Mouse (Mus musculus) urinary bladder, postnatal 36 days (tissue): ENCODE measurements around the gene Dusp8.
"Not testable (repeated sequence)": the region's sequence is repeated elsewhere in the genome, so short reads cannot be mapped to it uniquely, and the experiment has no call there.

ENCODE experiments used
- DNase-seq, 2 experiments: peaks; one replicate each; pipeline ENCODE4 v3.0.0; 2022; ENCODE audit warnings: low spot score in 2 of 2, mixed read lengths in 1 of 2

Dusp8 gene

DNA sequence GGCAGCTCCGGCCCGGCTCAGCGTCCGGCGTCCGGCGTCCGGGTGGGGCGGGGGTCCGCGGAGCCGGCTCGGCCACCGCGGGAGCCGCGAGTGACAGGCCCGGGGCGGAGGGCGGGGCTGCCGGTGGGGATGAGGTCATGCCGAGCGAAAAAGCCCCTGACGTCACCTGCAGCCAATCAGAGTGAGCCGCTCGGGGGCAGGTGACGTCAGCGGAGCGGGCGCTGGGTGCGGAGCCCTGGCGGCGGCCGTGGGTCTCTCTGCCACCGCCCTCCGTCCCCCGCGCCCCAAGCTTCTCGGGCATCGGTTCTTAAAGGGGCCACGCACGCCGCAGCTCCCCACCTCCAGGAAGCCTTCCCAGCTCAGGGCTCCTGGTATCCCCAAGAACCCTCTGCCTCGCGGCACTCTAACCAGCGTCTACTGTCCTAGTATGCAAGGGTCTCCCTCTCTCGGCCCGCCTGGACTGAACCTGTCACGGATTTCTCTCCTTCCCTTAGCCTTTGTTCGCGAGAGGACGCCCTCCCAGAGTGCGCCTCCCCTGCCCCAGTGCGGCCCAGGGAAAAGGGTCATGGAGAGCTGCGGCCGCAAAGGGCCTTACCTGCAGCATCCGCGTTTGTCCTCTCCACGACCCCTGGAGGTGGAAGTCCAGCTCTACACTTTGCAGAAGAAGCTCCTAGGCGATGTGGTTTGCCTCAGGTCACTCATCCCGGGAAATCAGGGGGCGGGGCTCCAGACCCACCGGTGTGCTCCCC lies at the start of gene Dusp8:
Gene Dusp8 (minus strand): TSS at position 661 of the 749 bp plus-strand sequence.
- peak; percentile 72 to 82 for DNase-seq

DNA sequence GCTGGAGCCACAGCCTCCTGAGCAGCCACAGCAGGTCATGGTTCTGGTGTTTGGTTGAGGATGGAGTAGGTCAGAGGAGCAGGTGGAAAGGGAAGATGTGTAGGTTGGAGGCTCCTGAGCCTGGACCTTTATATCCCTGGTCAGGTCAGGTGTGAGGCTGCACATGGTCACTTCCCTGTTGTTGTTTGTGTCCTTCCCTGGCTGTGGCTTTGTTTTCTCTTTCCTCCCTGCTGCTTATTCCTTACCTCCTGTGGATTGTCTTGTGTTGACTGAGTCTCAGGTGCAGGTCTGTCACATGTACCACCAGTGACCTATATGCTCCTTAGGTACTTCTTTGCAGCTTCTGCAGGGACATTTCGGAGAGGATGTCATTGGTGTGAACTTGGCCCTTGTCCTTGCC lies 48.9 kb upstream of the Dusp8 start, which contains the start of gene Gm45337:
Gene Gm45337 (minus strand): TSS at position 101 of the 400 bp plus-strand sequence.
- no peak for DNase-seq

DNA sequence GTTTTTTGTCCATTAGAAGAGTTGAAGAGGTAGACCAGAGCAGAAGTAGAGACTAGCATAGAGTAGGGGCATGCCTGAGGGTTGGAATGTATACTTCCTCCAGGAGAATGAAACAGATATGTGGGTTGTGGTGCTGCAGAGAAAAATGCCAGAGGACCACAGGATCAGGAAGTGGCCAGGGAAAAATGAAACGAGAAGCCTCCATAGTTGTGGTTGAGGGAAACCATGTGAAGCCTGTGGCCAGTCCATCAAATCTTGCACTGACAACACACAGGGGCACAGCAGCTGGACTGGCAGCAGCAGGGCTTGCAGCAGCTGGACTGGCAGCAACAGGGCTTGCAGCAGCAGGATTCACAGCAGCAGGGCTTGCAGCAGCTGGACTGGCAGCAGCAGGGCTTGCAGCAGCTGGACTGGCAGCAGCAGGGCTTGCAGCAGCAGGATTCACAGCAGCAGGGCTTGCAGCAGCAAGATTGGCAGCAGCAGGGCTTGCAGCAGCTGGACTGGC lies 47.9 kb upstream of the Dusp8 start:
- not testable (repeated sequence) for DNase-seq

DNA sequence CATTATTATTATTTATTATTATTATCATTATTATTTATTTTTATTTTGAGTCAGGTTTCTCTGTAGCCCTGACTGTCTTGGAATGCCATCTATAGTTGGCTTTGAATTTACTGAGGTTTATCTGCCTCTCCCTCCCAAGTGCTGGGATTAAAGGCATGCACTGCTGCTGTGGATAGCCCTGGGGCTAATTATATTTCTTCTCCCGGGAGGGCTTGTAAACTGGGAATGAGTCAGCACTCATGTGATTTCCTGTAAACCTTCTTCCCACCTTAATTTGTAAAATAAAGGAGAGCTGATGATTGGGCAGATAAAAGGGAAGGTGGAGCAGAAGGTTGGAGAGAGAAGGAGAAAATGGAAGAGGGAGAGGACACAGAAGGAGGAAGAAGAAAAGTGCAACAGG lies 45.1 kb upstream of the Dusp8 start:
- no peak for DNase-seq

DNA sequence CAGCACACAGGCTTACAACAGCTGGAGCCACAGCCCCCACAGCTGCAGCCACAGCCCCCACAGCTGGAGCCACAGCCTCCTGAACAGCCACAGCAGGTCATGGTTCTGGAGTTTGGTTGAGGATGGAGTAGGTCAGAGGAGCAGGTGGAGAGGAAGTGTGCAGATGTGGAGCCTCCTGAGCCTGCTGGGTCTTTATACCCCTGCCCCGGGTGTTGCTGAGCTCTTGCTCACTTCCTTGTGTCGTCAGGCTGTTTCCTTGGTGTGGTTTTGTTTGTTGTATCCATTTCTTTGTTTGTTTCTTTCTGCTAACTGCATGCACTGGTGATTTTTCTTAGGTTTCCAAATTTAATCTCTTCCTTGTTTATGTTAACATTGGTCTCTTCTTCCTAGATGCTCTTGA lies 40.3 kb upstream of the Dusp8 start, which contains the start of gene Gm39115:
Gene Gm39115 (minus strand): TSS at position 101 of the 400 bp plus-strand sequence.
- not testable (repeated sequence) for DNase-seq

DNA sequence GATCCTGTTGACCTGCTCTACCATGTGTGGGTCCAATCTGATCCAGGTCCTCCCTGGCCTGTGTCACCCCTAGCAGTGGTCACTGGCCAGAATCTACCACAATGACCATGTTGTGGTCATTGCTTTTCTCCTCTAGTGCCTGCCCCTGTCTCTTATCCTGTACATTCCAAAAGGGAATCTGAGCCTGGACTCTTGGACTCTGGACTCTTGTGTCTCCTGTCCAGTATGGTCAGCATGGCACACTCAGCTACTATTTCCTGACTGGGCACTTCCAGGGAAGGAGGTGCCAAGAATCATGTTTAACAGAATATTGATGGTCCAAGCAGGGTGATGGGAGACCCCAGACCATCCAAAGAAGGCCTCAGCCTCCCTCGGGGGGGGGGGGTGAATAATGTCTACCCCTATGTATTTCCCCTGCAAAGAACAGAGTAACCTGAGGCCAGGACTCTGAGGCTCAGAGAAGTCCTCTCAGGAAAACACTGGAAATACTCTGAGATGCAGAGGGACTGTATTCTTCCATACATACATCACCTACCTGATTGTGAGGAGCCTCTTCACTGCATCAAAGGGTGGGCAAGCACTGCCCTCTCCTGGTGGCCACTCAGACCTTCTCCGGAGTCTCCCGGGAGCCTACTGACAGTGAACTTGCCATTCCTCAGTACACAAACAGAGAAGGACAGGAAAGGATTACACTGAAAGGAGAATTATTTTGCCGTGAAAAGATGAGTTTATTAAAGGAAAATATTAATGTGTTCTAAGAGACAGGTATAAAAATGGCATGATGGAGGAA lies 38.8 kb upstream of the Dusp8 start:
- DNase-seq = no peak

DNA sequence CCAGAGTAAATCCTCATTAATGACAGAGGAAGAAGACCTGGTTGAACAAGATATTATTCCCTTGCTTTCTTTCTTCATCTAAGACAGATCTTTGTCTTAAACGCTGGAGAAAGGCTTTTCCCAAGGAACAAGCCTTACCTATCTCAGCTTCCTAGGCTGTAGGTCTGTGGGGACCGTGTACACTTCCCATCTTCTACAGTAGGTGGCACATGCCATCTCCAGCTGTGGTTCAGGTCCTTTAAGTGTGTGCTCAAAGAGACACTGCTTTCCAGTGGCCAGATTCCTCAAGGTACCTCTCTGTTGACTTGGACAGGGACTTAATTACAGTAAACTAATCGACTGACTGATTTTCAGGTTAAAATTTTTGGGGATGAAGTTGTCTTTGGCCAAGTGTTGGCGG lies 33.2 kb upstream of the Dusp8 start:
- no peak for DNase-seq

DNA sequence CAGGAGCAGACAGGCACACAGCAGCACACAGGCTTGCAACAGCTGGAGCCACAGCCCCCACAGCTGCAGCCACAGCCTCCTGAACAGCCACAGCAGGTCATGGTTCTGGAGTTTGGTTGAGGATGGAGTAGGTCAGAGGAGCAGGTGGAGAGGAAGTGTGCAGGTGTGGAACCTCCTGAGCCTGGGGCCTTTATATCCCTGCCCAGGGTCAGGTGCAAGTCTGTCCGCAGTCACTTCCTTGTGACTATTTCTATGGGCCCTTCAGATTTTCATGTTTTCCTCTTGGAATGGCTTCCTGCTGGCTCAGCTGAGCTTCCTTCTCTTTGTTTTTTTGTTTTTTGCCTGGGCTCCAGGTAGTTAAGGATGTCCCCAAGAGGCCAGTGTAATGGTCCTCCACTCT lies 25.0 kb upstream of the Dusp8 start, which contains the start of gene Gm45618:
Gene Gm45618 (minus strand): TSS at position 101 of the 400 bp plus-strand sequence.
- DNase-seq = not testable (repeated sequence)

DNA sequence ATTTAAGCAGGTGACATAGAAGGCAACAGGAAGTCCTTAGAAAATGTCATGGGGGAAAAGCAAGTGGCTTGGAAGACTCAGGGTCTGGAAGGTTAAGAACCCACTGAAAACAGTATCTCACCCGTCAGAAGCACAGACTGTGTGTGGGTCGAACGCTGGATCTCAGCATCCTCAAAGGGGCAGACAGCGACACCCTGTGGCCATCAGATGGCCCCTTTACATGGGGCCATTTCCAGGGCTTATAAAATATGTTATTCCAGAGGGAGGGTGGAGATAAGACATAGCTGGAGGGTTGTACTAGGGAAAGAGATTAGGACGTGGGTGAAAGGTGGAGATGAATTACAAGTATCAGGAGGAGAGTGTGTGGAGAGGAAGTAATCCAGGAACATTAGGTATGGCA lies 24.0 kb upstream of the Dusp8 start:
- no peak for DNase-seq

DNA sequence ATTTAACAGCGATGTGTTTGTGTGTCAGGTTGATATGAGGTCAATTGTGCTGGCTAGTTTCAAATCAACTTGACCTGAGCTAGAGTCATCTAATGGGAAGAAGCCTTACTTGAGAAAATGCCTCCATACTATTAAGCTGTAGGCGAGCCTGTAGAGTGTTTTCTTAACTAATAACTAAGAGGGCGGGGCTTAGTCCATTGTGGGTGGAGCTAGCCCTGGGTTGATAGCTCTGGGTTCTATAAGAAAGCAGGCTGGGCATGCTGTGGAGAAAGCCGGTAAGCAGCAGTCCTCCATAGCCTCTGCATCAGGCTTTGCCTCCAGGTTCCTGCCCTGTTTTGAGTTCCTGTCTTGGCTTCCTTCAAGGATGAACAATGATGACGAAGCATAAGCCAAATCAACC lies 9.1 kb upstream of the Dusp8 start:
- no peak for DNase-seq

DNA sequence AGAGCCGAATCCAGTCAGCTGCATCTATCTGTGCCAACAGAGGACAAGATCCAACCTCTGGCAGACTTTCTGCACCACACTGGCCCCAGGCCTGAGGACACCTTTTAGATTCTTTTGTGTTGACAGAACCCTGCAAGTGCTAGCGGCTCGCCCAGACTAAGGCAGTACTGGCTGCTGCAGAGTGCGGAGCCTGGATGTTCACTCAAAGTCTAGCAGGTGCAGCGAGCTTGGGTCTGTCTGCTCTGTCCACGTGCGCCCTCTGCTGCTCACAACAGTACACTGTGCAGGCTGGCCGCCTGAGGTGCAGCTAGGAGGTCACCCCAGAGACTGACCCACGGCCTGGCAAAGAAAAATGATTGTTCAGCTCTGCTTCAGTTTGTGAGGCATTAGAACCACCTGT lies 2.1 kb upstream of the Dusp8 start:
- DNase-seq = peak; percentile 63 to 82

DNA sequence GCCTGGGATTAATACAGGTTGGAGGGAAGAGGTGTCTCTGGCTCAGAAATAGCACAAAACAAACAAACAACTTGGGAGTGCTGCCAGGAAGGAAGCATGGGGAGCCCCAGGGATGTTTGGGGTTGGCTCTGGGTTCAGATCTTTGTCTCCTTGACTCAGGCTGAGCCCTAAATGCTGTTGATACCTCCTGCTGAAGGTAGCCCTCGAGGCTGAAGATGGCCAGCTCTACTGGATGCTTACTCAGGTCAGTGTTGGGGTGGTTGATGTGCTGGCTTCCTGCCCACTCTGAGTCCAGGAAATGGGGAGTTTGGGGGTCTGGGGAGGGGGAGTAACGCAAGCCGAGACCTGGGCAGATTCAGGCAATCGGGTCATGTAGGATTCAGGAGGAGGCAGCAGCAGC lies 1.1 kb upstream of the Dusp8 start:
- DNase-seq = no peak

DNA sequence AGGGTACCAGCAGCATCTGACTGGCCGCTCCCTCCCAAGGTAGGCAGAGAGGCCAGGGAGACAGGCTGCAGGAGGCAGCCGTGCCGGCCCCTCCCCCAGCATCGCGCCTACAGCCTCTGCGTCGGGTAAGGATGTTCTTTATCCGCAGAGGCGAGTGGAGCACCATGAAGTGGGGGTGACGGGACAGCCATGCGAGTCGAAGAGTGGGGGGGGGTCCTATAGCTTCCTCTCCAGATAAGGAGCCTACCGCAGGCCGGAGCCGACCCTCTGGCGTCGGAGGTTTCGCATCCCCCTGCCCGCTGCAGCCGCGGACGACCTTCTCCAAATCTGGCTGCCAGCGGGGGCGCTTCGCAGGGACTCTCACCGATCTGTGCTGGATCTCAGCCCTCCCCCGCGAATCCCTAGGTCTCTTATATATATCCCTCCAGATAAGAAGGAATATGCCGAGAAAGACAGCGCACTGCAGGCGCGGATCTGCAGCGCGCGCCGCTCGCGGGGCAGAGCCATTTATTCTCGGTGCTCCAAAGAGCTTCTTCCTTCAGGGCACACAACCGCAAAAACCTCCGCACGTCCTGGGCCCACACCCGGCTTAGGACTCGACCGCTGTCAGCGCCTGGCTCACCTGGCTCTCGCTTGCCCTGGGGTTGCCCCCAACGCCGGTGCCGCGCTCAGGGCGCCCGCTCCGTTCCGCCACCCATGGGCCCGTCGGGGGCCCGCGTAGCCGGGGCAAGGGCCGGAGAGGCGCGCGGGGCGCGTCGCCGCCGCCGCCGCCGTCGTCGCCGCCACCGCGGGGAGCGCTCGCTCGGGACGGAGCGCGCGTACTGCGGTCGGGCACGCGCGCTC lies 1.1 kb downstream of the Dusp8 start:
- no peak for DNase-seq

DNA sequence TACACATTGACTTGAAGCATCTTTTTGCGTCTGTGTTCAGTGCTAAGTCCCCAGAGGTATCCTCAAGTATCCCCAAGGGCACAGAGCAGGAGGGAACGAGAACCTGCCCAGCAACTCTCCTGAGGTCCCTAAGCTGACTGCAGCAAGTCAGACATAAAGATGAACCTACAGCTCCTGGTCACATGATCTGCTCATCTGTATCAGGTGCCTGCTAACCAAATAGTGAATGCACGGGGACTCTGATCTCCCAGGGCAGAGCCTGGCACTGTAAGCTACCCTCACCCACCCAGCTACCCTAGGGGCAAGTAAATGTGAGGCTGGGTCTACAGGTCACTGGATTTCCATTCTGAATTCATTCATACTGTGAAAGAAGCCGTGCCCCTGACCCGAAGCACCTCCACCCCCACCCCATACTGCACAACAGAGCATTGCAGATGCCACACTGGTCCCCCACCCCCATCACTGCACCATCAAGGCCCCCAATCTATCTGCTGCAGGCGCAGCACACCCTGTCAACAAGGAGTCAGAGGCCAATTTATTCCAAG lies 1.9 kb downstream of the Dusp8 start:
- DNase-seq = no peak

DNA sequence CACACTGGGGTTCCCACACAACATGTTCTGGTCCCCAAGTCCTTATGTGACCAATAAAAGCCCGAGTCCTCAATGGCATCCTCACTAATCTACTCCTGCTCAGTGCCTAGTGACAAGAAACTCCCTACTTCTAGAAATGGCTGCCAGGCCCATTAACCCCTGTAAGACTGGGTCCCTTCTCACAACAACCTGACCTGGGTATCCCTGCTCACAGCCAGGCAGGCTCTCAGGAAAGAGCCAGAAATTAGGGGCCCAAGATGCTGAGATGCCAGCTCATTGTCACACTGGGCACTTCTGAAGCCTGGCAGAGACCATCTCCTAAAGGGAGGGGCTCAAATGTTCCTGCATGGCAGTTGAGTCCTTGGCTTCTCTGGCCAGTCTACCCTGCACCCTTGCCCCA lies 2.7 kb downstream of the Dusp8 start:
- no peak for DNase-seq

DNA sequence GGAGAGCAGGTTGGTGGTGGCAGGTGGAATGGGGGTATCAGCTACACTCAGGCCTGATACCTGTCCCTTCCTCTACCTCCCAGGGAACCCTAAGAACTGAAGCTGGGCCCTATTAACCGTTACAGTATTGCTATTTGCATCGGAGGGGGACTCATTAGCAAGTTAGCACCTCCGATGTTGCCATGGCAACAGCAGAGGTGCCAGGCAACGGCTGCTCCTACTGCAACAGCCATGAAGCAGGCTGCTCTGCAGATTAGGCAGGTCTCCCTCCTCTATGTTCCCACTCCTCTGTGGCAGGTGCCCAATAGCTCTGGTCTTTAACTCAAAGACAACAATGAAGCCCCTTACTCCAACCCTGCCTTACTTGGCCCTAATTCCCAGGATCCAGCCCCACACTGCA lies 3.8 kb downstream of the Dusp8 start:
- DNase-seq = no peak

DNA sequence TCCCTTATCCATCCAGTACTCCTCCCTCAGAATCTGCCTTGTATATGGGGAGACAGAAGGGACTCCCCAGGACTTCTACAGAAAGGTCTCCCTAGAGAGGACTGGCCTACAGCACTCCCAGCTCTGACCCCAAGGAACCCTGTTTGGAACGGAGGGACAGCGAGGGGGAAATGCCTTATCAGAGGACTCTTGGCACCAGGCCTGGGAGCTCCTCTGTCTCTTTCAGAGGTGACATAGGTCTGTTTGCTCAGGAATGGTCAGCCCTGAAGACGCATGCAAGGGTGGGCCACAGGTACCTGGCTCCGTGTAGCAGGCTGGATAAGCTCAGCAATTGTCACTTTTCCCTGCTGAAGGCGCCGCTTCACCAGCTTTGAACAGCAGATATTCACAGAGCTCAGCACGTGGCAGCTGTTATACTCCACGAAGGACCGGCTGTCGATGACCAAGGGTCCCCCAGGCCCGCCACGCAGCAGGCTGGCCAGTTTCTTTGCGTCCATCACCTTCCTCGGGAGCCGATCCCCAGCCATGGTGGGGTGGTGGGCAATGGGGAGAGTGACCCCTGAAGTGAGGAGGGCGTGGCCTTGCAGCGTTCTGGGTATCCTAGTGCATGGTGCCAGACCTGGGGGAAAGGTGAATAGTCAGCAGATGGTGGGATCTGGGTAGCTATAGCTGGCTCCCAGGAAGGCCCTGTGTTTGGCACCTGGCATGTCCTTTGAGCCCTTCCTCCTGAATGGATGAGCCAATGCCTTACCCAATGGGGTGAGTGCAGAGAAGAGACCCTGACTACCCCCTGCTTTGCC lies 5.8 kb downstream of the Dusp8 start:
- no peak for DNase-seq

DNA sequence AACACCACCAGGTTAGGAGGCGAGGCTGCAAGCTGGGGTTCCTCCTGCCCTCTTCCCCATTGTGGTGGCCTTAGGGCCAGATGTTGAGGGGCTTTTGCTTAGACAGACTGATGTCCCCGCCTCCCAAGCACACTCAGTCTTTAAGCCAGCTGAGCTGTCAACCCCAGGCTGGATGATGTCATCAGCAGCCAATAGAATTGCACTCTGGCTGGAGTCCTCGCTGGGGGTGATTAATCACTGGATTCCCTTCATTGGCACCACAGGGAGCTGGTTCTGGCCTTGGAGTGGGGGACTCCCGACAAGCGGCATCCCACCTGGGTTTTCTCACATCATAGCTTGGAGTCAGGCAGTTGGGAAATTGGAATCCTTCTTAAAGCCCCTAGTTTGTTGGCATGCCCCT lies 6.8 kb downstream of the Dusp8 start:
- no peak for DNase-seq

DNA sequence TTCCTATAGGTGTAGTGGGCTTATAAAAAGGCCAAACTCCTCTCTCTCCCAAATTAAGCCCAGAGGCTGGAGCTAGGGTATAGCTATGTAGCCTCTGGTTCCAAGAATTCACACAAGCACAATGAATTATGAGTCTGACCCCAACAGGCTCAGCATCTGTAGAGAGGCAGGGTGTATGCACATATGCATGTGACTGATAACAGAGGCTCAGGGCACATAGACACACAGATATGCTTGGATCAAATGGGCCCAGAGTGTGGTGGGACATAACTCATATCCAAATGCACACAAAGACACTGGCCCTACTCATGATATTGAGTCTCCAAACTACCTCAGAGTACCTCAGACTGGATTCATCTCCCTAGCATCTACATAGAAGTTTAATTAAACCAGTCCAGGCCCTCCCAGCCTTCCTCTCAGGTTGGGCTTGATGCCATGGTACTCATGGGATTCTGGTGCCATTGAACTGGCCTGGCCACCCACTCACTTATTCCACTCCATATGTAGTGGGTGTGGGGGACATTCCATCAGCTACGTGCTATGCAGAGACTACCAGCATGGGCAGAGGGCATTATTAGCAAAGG lies 8.5 kb downstream of the Dusp8 start:
- DNase-seq = no peak
